Mouse (Mus musculus): ENCODE measurements at regions not wholly inside any gene's neighbourhood (a gene's known extent, or its start where the extent isn't known, plus 50 kb on each side); places are given as distances from the start of the nearest gene placed in this dataset.
A peak's percentile ranks its signal among the peaks of the same experiment; 100 is the strongest.

DNA sequence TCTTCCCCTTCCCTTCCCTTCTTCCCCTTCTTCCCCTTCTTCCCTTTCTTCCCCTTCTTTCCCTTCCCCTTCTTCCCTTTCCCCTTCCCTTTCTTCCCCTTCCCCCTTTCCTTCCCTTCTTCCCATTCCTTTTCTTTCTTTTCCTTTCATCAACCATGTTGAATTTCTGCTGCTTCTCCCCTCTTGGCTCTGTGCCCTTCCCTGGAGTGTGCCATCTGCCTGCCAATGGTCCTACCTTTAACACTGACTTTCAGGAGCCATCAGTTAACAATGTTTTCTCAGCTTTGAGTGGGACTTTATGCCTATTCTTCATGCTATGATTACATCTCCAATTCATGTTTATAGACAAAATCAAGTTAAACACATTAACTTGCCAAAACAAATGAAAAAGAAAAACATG lies 401.8 kb upstream of the Pcdh7 start:
- DNase-seq (ENCODE audit: low spot score) (peak; percentile 51), ATAC-seq (no peak)
- TF ChIP-seq CTCF (IDR thresholded peaks at IDR 0.05; ENCODE audit: low read depth), result no peak
- Histone ChIP-seq H3K4me1 (ENCODE audit: insufficient read depth, low read length) (no peaks in the 10 kb centered on the region), H3K9me3 (ENCODE audit: low read length) (no peaks in the 10 kb centered on the region), H3K4me3 (ENCODE audit: low read length) (no peak overlapping the region), H3K27ac (no peak overlapping the region), H3K36me3 (ENCODE audit: insufficient read depth, low read length) (no peaks in the 10 kb centered on the region), H3K27me3 (ENCODE audit: insufficient read depth, low read length) (no peaks in the 10 kb centered on the region), H3K9ac (replicated peaks; ENCODE audit: low read length) (no peak overlapping the region), H3K4me2 (ENCODE audit: low read depth, low read length) (no peak overlapping the region)

DNA sequence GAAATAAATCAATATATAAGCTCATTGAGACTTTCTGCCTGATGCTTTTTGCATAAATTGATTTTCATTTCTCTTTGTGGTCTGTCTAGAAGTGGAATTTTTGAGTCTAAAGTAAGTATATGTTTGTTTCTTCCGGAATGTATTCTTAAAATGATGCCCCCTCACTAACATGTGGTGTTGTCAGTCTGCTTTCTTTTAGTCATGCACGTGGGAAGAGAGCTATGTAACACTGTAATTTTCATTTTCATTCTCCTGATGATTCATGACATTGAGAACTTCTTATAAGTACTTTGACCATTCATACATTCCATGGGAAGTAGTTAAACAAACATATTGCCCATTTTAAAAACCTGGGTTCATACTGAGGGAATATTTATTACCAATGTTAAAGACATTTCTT lies 397.7 kb upstream of the Pcdh7 start:
- no peak overlapping the region for H3K4me2 ChIP-seq (ENCODE audit: low read depth, low read length)
- no peak overlapping the region for H3K27ac ChIP-seq
- no peak for TF ChIP-seq CTCF (IDR thresholded peaks at IDR 0.05; ENCODE audit: low read depth)
- H3K9me3 ChIP-seq (ENCODE audit: low read length), result no peaks in the 10 kb centered on the region
- H3K4me3 ChIP-seq (ENCODE audit: low read length), result no peak overlapping the region
- H3K4me1 ChIP-seq (ENCODE audit: insufficient read depth, low read length), result no peaks in the 10 kb centered on the region
- H3K9ac ChIP-seq (replicated peaks; ENCODE audit: low read length), result no peak overlapping the region
- 74% methylated on average over 2 of the region's 2 CpGs for WGBS
- no peaks in the 10 kb centered on the region for H3K27me3 ChIP-seq (ENCODE audit: insufficient read depth, low read length)
- no peaks in the 10 kb centered on the region for H3K36me3 ChIP-seq (ENCODE audit: insufficient read depth, low read length)
- no peak for ATAC-seq
- no peak for DNase-seq (ENCODE audit: low spot score)

DNA sequence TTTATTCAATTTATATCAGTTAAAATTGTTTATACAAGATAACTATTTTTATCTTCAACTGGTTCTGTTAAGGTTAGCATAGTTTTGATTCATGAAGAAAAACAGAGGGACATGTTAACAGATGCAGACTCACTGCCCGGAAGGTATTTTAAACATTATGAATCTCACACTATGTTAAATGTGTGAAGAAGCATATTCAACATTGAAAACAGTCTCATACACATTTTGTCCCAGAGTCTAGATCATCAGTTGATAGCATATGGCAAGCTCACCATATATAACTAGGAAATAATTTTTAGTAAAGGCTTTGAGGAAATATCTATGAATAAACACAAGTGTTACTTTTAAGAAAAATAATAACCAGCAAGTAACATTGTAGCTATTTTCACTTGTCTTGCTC lies 382.1 kb upstream of the Pcdh7 start:
- DNase-seq (ENCODE audit: low spot score) (no peak), ATAC-seq (no peak)
- no peak overlapping the region for H3K4me3 ChIP-seq (ENCODE audit: low read length)
- no peak overlapping the region for H3K4me2 ChIP-seq (ENCODE audit: low read depth, low read length)
- no peaks in the 10 kb centered on the region for H3K36me3 ChIP-seq (ENCODE audit: insufficient read depth, low read length)
- WGBS, result 98% methylated on average over 1 of the region's 1 CpGs
- TF ChIP-seq CTCF (IDR thresholded peaks at IDR 0.05; ENCODE audit: low read depth), result no peak
- H3K9me3 ChIP-seq (ENCODE audit: low read length), result no peaks in the 10 kb centered on the region
- H3K4me1 ChIP-seq (ENCODE audit: insufficient read depth, low read length), result no peaks in the 10 kb centered on the region
- H3K9ac ChIP-seq (replicated peaks; ENCODE audit: low read length), result no peak overlapping the region
- no peak overlapping the region for H3K27ac ChIP-seq
- no peaks in the 10 kb centered on the region for H3K27me3 ChIP-seq (ENCODE audit: insufficient read depth, low read length)
